Mouse (Mus musculus) CH12.LX (cell line): ENCODE measurements at regions not wholly inside any gene's neighbourhood (a gene's known extent, or its start where the extent isn't known, plus 50 kb on each side); places are given as distances from the start of the nearest gene placed in this dataset.

Experiments
- DNase-seq: peaks from one replicate; pipeline ENCODE4 v3.0.0-alpha.2; 2013; ENCODE audit errors: extremely low read depth
- H3K27ac ChIP-seq: 2 replicates; pipeline ENCODE4 v1.5.1; 2012; ENCODE audit warnings: low read depth, mild to moderate bottlenecking, control low read depth, moderate library complexity; ENCODE audit not compliant: insufficient read depth
- H3K27me3 ChIP-seq: replicated peaks from 2 replicates; pipeline ENCODE3; 2012; ENCODE audit warnings: inconsistent platforms
- H3K36me3 ChIP-seq, 2 experiments: replicated peaks in 1 of 2; 2 replicates each; pipeline versions ENCODE3 to v1.6.1; 2012; ENCODE audit warnings: inconsistent platforms in 1 of 2, low read length in 1 of 2, mild to moderate bottlenecking in 1 of 2, mixed read lengths in 1 of 2, moderate library complexity in 1 of 2; ENCODE audit not compliant: control insufficient read depth in 1 of 2, insufficient read depth in 1 of 2
- H3K4me1 ChIP-seq, 2 experiments: 2 replicates each; pipeline ENCODE4 v1.6.1; 2012; ENCODE audit warnings: inconsistent platforms in 1 of 2, moderate library complexity in 1 of 2; ENCODE audit not compliant: insufficient read depth in 2 of 2, control insufficient read depth in 1 of 2
- H3K4me2 ChIP-seq: 2 replicates; pipeline ENCODE4 v1.6.1; 2012; ENCODE audit warnings: low read depth, mild to moderate bottlenecking, control low read depth; ENCODE audit not compliant: poor library complexity, insufficient read depth, severe bottlenecking
- H3K4me3 ChIP-seq, 3 experiments: fragments of 150-350 bp in 1 of 3; sonication (generic) in 1 of 3; replicated peaks in 1 of 3; 2 replicates each; pipeline versions ENCODE3 to v1.5.1; 2011 to 2012; ENCODE audit warnings: low read depth in 2 of 3, low read length in 2 of 3, mild to moderate bottlenecking in 2 of 3, moderate library complexity in 2 of 3, control low read depth in 1 of 3, improper control_type of control experiment in 1 of 3, inconsistent platforms in 1 of 3, mixed read lengths in 1 of 3; ENCODE audit not compliant: poor library complexity in 1 of 3
- H3K79me2 ChIP-seq: replicated peaks from 2 replicates; pipeline ENCODE4 v1.6.1; 2012; ENCODE audit warnings: mild to moderate bottlenecking, moderate library complexity; ENCODE audit not compliant: control insufficient read depth, poor library complexity, insufficient read depth, severe bottlenecking; ENCODE audit errors: extremely low read depth
- H3K9ac ChIP-seq: 2 replicates; pipeline ENCODE4 v1.6.1; 2012; ENCODE audit warnings: low read depth, mild to moderate bottlenecking, control low read depth, moderate library complexity; ENCODE audit not compliant: insufficient read depth
- H3K9me3 ChIP-seq: replicated peaks from 2 replicates; pipeline ENCODE3; 2012; ENCODE audit warnings: low read length, inconsistent platforms, mixed read lengths
- BHLHE40 ChIP-seq: IDR thresholded peaks from 2 replicates; pipeline ENCODE4 v1.6.1; 2011; ENCODE audit warnings: mild to moderate bottlenecking, low read depth, low read length, improper control_type of control experiment
- CHD1 ChIP-seq: IDR thresholded peaks from 2 replicates; pipeline ENCODE4 v1.6.1; 2012; ENCODE audit warnings: low read depth, low read length, improper control_type of control experiment, inconsistent platforms
- CTCF ChIP-seq, 2 experiments: IDR thresholded peaks in 1 of 2; conservative IDR thresholded peaks in 1 of 2; 2 replicates each; pipeline ENCODE4 v1.5.1; 2011 to 2012; ENCODE audit warnings: low read depth in 2 of 2, low read length in 2 of 2, improper control_type of control experiment in 1 of 2, inconsistent platforms in 1 of 2, mild to moderate bottlenecking in 1 of 2, moderate library complexity in 1 of 2
- E2F4 ChIP-seq: IDR thresholded peaks from 2 replicates; pipeline ENCODE4 v1.6.1; 2011; ENCODE audit warnings: low read depth, low read length, improper control_type of control experiment; ENCODE audit not compliant: insufficient replicate concordance
- ELF1 ChIP-seq: IDR thresholded peaks from 2 replicates; pipeline ENCODE4 v1.6.1; 2014; ENCODE audit warnings: low read depth, mild to moderate bottlenecking, inconsistent platforms, low read length, improper control_type of control experiment
- ETS1 ChIP-seq: conservative IDR thresholded peaks from 2 replicates; pipeline ENCODE4 v1.6.1; 2012; ENCODE audit warnings: low read depth, mild to moderate bottlenecking, inconsistent platforms, low read length, improper control_type of control experiment, moderate library complexity
- HCFC1 ChIP-seq: IDR thresholded peaks from 2 replicates; pipeline ENCODE4 v1.6.1; 2012; ENCODE audit warnings: low read depth, mild to moderate bottlenecking, inconsistent platforms, low read length, improper control_type of control experiment
- JUN ChIP-seq: IDR thresholded peaks from 2 replicates; pipeline ENCODE4 v1.6.1; 2011; ENCODE audit warnings: low read depth, mild to moderate bottlenecking, low read length, improper control_type of control experiment, moderate library complexity; ENCODE audit not compliant: insufficient read depth
- KAT2A ChIP-seq: IDR thresholded peaks from 2 replicates; pipeline ENCODE4 v1.6.1; 2012; ENCODE audit warnings: low read length, improper control_type of control experiment, inconsistent platforms; ENCODE audit not compliant: insufficient replicate concordance
- MAX ChIP-seq: IDR thresholded peaks from 2 replicates; pipeline ENCODE4 v1.6.1; 2011; ENCODE audit warnings: low read length, improper control_type of control experiment
- MEF2A ChIP-seq: IDR thresholded peaks from 2 replicates; pipeline ENCODE4 v1.6.1; 2014; ENCODE audit warnings: low read depth, mild to moderate bottlenecking, inconsistent platforms, low read length, improper control_type of control experiment, borderline replicate concordance
- MXI1 ChIP-seq: IDR thresholded peaks from 2 replicates; pipeline ENCODE4 v1.6.1; 2011; ENCODE audit warnings: mild to moderate bottlenecking, low read depth, low read length, improper control_type of control experiment
- NELFE ChIP-seq: IDR thresholded peaks from 2 replicates; pipeline ENCODE4 v1.6.1; 2011; ENCODE audit warnings: low read depth, low read length, improper control_type of control experiment
- NRF1 ChIP-seq: IDR thresholded peaks from 2 replicates; pipeline ENCODE4 v1.6.1; 2014; ENCODE audit warnings: low read depth, mild to moderate bottlenecking, inconsistent platforms, low read length, improper control_type of control experiment, moderate library complexity
- POLR2A ChIP-seq: IDR thresholded peaks from 2 replicates; pipeline ENCODE4 v1.6.1; 2011; ENCODE audit warnings: low read depth, mild to moderate bottlenecking, improper control_type of control experiment, low read length
- SMC3 ChIP-seq: IDR thresholded peaks from 2 replicates; pipeline ENCODE4 v1.6.1; 2011; ENCODE audit warnings: low read depth, low read length, improper control_type of control experiment
- TBP ChIP-seq: conservative IDR thresholded peaks from 2 replicates; pipeline ENCODE4 v1.6.1; 2011; ENCODE audit warnings: low read depth, low read length, improper control_type of control experiment
- TCF12 ChIP-seq: IDR thresholded peaks from 2 replicates; pipeline ENCODE4 v1.6.1; 2014; ENCODE audit warnings: low read depth, mild to moderate bottlenecking, inconsistent platforms, low read length, improper control_type of control experiment
- UBTF ChIP-seq: IDR thresholded peaks from 2 replicates; pipeline ENCODE4 v1.6.1; 2012; ENCODE audit warnings: low read depth, mild to moderate bottlenecking, inconsistent platforms, low read length, improper control_type of control experiment, moderate library complexity
- USF2 ChIP-seq: conservative IDR thresholded peaks from 2 replicates; pipeline ENCODE4 v1.6.1; 2011; ENCODE audit warnings: low read depth, low read length, improper control_type of control experiment
- ZC3H11A ChIP-seq: IDR thresholded peaks from 2 replicates; pipeline ENCODE4 v1.6.1; 2012; ENCODE audit warnings: low read depth, mild to moderate bottlenecking, inconsistent platforms, low read length, improper control_type of control experiment
- ZMIZ1 ChIP-seq: IDR thresholded peaks from 2 replicates; pipeline ENCODE4 v1.6.1; 2012; ENCODE audit warnings: low read depth, mild to moderate bottlenecking, inconsistent platforms, low read length, improper control_type of control experiment
- dilution Hi-C: fragments of 300-500 bp; cut with MboI; formaldehyde crosslinking; loops from 2 replicates; pipeline ENCODE4 v1.14.3; 2020; ENCODE audit warnings: low sequenced_read_pairs; ENCODE audit not compliant: extremely low pct_unique_long_range_greater_than_20kb, extremely low pct_ligation_motif_present
- in situ Hi-C: fragments of 300-500 bp; cut with MboI; formaldehyde crosslinking; loops from 3 replicates; pipeline ENCODE4 v1.14.3; 2019; ENCODE audit warnings: low sequenced_read_pairs, low pct_ligation_motif_present, low pct_unique_long_range_greater_than_20kb, mixed read lengths

DNA sequence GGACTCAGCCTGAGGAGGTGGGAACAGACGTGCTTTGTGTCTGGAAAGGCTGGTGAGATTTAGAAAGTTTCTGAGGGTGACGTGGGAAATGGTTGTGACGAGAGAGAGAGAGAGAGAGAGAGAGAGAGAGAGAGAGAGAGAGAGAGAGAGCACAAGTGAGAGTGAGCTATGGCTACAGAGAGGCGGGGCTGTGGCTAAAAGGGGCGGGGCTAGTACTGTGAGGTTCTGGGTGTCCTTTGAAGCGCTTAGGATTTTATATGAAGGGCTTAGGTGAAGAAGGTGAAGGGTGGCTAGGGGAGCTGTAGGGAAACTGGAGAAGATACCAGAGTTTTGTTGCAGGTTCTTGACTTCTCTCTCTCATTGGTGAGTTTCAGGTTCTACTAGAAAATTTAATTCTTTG lies 210.6 kb upstream of the Serp2 start:
- Histone ChIP-seq H3K9me3 (no peaks in the 10 kb centered on the region), H3K9ac (no peak overlapping the region), H3K79me2 (no peaks in the 10 kb centered on the region), H3K27ac (no peak overlapping the region), H3K36me3 (no peaks in the 10 kb centered on the region), H3K27me3 (no peaks in the 10 kb centered on the region), H3K4me2 (no peak overlapping the region), H3K4me1 (peaks cover 3 to 5% of the 10 kb centered on the region in 2 experiments; a peak in 2 of 4 replicates), H3K4me3 (no peak overlapping the region)
- DNase-seq, result no peak
- in situ Hi-C loops (no loop called here), dilution Hi-C loops (no loop called here)
- TF ChIP-seq ZMIZ1, result no peak
- TF ChIP-seq POLR2A, result no peak
- no peak for TF ChIP-seq TCF12
- TF ChIP-seq ELF1, result no peak
- no peak for TF ChIP-seq MAX
- no peak for TF ChIP-seq NRF1
- TF ChIP-seq ZC3H11A, result no peak
- no peak for TF ChIP-seq MXI1
- TF ChIP-seq BHLHE40, result no peak
- no peak for TF ChIP-seq SMC3
- no peak for TF ChIP-seq USF2

DNA sequence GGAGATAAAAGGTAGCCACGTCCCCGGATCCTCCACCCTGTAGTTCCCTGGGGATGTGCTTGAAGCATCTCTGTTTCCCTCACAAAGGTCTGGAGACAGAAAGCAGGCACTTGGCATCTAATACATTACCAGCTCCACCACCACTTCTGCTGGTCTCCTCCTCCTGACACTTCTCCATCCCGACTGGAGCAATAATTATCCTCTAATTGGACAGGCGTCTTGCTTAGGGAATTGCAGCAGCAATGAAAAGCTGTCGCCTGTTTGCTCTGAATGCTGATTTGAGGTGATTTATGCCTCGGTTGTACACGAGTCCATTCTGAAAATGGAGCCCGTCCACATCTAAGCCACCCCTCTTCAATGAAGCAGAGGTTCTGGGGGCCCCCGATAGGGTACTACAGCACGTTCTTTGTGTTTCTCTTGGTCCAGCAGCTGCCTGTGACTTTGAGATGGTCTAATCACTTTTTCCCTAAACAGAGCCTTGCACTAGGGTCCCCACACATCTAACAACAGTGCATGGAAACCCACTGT lies 209.6 kb upstream of the Serp2 start:
- no peak for TF ChIP-seq UBTF
- TF ChIP-seq E2F4, result no peak
- TF ChIP-seq ELF1, result no peak
- no peak for TF ChIP-seq NELFE
- TF ChIP-seq BHLHE40, result no peak
- TF ChIP-seq MEF2A, result no peak
- TF ChIP-seq MXI1, result no peak
- no peak for TF ChIP-seq CTCF (conservative IDR thresholded peaks at IDR 0.05 in 1 of 2, IDR thresholded peaks at IDR 0.05 in 1 of 2; ENCODE audit: low read depth in 2 of 2, low read length in 2 of 2)
- no peak for TF ChIP-seq CHD1
- no peak for TF ChIP-seq NRF1
- TF ChIP-seq JUN, result no peak
- no peak for TF ChIP-seq HCFC1
- TF ChIP-seq TBP, result no peak
- no peak for TF ChIP-seq POLR2A
- no peak for TF ChIP-seq KAT2A
- TF ChIP-seq ETS1, result no peak
- Histone ChIP-seq H3K9me3 (no peaks in the 10 kb centered on the region), H3K9ac (no peak overlapping the region), H3K4me2 (no peak overlapping the region), H3K79me2 (no peaks in the 10 kb centered on the region), H3K4me3 (no peak overlapping the region), H3K4me1 (peaks cover 3 to 5% of the 10 kb centered on the region in 2 experiments; a peak in 2 of 4 replicates), H3K27ac (no peak overlapping the region), H3K36me3 (no peaks in the 10 kb centered on the region), H3K27me3 (no peaks in the 10 kb centered on the region)
- no peak for DNase-seq
- dilution Hi-C loops, result no loop called here
- in situ Hi-C loops, result no loop called here
